Mouse (Mus musculus) brain, embryonic 14.5 days (tissue): ENCODE measurements around the gene Zfp61.

Experiments used
- CTCF ChIP-seq: fragments of 200-500 bp; IDR thresholded peaks from 2 replicates; pipeline ENCODE4 v1.5.1; 2012; ENCODE audit warnings: inconsistent platforms, mild to moderate bottlenecking, moderate library complexity, borderline replicate concordance; ENCODE audit not compliant: insufficient read depth, insufficient read length; ENCODE audit errors: extremely low read depth
- POLR2A ChIP-seq: fragments of 200-500 bp; IDR thresholded peaks from 2 replicates; pipeline ENCODE4 v1.6.1; 2012; ENCODE audit warnings: mild to moderate bottlenecking, inconsistent platforms, borderline replicate concordance; ENCODE audit not compliant: poor library complexity, insufficient read depth, insufficient read length, severe bottlenecking; ENCODE audit errors: extremely low read depth

GRCm38 (mm10) chr7:24327281-24327975 is 26.4 kb upstream of the Zfp61 start:
- TF ChIP-seq POLR2A (no peak), CTCF (no peak)
